Mouse (Mus musculus) lung, postnatal 36 days (tissue): Measurements from ENCODE around the gene Elf1.
"Not testable (repeated sequence)": the region's sequence is repeated elsewhere in the genome, so short reads cannot be mapped to it uniquely, and the experiment has no call there.

ENCODE experiments used
- DNase-seq: peaks from one replicate; pipeline ENCODE4 v3.0.0; 2022; ENCODE audit warnings: mixed read lengths

Gene Elf1

DNA sequence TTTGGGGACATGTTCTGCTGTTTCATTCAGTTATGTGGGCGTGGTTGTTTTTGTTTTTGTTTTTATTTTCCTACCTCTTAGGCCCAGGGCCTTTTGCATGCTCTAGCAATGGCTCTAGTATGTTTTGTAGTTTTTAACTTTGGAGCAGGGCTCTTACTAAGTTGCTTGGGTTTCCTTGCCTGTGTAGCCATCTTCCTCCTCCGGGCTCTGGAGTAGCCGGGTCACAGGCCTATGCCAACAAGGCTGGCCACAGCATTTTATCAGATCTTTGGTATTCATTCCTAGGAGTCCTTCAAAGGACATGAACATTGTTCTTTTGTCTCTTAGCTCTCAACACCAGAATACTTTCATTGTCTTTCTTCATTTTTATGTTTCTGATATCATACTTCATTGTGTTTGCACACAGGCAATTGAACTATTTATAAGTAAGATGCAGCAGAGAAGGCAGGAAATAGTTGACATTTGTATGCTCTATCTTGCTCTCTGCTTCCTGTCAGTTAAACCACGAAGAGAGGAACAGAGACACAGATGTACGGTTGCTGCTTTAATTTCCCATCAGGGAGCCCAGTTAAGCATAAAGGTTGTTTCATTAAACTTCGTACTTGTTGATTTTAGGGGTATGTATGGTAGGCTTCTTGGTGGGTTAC, 40.6 kb downstream of the Elf1 start:
- DNase-seq = no peak

GRCm38 (mm10) chr14:79522387-79522786, 41.4 kb downstream of the Elf1 start:
- DNase-seq = peak; percentile 41

DNA sequence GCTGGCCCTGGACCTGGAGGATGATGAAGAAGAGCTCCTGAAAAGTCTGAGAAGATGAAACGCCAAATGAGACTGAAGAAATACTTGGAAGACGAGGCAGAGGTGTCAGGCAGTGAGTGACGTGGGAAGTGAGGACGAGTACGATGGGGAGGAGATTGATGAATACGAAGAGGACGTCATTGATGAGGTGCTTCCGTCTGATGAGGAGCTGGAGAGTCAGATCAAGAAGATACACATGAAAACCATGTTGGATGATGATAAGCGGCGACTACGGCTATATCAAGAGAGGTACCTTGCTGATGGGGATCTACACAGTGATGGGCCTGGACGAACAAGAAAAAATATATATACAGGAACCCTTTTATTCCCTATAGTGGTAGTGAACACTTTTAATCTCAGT, 45.1 kb downstream of the Elf1 start:
- not testable (repeated sequence) for DNase-seq

DNA sequence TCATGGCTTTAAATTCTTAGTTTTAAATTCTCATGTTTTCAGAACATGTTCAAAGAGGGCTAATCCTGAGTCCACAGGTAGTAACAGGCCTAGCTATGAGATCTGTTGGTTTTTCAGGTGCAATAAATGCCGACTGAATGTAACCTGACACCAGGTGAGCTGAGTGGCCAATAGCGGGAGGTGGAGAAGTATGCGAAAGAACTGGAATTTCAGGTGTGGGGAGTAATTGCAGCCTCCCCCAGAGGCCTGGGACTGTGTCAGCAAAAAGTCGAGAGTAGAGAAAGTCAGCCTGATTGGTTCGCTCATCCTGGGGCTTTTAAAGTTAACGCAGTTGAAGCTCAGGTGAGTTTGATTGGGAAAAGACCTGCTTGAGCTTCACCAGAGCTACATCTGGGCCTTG, 46.7 kb downstream of the Elf1 start:
- peak; percentile 83 for DNase-seq

- DNase-seq = no peak
Measured at GRCm38 (mm10) chr14:79529581-79530554, 48.9 kb downstream of the Elf1 start.

DNA sequence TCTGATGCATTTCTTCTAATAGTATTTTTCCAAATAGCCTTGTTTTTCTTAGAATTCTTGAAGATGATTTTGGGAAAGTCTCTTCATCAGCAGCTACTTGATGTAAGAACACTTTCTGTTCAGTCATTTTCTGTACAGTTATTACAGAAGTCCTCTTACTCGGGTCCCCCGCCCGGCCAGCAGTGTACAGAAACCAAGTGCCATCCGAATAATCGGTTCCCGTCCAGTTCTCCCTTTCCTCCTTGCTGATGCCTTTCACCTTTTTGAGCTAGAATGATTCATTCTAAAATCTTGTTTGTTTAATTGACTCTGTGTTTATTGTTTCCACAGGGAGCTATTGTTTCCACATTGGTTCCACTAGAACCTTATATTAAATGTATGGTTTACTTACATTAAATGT, 49.8 kb downstream of the Elf1 start:
- no peak for DNase-seq

DNA sequence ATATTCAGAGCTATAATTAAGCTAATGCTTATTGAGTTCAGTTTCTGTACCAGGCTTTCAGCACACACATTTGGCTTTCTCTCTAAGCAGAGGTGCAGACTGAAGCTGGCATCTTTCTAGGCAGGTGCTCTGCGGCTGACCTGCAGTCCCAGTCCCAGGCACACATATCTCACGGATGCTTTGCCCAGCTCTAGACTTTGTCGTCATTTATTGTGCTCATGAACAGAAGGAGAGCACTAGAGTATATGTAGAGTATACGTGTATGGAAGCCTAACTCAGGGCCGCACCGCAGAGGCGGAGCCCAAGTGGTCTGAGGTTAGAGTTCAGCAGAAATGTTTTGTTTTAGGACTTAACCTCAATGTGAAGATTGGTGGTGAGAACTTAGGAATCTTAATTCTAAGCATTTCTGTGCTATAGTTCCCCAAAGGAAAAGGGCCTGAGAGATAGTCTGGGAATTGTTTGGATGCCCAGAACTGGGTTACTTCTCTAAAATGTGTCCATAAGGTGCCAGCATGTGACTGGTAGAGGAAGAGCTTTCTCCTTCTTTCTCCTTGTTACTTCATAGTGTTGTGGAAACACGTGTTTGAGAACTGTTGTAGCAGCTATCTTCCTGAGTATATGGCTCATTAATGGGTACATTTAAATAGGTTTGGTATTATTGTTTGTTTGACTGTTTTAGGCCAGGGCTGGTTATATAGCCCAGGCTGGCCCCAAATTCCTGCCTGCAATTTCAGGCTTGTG, 51.2 kb downstream of the Elf1 start:
- DNase-seq = no peak

GRCm38 (mm10) chr14:79533350-79533749, 52.4 kb downstream of the Elf1 start:
- DNase-seq = no peak

DNA sequence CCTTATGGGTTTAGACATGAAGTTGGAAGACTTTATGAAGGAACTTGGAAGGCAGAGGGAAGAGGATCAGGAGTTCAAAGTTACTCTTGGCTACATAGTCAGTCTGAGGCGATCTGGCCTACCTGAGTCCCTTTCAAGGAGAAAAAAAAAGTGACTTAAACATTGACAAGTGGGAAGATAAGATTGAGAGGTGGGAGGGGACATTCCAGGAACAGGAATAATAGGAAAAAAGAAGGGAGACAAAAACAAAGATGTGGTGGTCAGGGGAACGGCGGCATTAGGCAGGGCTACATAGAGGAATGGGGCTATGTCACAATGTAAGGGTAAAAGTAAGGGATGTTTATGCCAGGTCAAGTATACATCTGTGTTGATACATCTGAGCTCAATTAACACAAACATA, 53.2 kb downstream of the Elf1 start:
- no peak for DNase-seq

- not testable (repeated sequence) for DNase-seq
Measured at GRCm38 (mm10) chr14:79534656-79535055, 53.7 kb downstream of the Elf1 start.

DNA sequence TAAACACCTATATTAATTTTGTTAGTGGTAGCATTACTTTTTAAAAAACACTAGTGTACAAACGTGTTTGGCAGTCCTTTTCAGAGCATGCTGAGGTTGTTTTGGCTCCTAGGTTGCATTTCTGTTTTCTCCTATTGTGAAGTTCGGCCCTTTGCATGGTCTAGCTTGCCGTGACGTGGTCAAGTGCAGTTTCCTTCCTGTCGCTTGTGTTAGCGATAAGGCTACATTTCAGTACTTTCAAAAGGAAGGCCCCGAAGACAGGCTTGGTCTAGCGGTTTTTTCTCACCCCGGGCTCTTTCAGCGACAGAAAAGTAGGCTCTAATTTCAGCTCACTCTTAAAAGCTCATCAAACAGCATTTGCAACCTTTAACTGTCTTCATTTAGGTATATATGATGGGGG, 54.3 kb downstream of the Elf1 start:
- DNase-seq = peak; percentile 85

- no peak for DNase-seq
Measured at GRCm38 (mm10) chr14:79536011-79536410, 55.0 kb downstream of the Elf1 start.

DNA sequence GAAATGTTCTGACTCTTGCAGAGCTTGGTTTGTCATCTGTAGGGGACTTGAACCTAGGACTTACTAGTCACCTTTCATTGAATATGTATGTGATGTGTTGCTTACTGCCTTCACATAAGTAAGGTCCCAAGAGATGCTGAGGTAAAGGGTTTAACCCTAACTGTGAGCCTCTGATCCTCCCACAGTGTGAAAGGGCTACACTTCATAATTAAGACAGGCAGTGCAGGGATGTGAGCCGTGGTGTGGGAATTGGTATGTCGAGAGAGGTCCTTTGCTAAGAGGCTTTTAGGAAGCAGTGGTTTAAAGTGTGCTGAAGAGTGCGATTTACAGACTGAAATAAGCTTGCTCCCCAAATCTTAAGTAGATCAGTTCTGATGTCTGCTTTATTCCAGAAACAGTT, 55.8 kb downstream of the Elf1 start:
- DNase-seq = no peak

DNA sequence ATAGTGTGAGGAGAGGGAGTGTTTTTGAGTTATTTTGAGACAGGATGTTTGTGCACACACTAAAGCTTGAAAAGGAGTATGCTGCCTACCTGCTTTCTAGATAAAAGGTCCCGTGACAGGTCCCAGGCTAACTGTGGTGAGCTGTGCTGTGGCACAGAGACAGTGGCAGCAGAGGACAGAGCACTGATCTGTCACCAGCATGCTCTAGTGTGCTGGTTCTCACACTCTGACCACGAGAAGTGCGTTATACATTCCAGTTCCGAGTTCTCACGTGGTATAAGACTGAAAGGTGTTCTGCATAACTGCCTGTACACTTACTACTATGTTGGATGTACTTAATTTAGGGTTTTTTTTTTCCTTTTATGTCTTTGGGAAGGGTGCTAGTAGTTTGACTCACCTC, 56.5 kb downstream of the Elf1 start:
- DNase-seq = peak; percentile 44

DNA sequence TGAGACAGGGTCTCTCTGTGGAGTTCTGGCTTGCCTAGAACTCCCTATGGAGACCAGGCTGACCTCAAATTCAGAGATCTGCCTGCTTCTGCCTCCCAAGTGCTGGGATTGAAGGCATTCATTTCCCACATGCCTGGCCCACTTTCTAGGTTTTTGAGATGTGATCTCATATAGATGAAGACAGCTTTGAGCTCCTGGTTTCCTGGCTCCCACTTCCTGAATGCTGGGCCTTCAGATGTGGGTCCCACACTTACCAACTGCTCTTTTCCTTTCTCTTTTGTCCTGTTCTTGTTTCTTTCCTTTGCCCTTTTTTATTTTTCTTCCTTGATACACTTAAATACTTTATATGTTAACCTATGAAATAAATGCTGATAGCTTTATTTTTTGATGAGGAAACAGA, 56.9 kb downstream of the Elf1 start:
- no peak for DNase-seq

DNA sequence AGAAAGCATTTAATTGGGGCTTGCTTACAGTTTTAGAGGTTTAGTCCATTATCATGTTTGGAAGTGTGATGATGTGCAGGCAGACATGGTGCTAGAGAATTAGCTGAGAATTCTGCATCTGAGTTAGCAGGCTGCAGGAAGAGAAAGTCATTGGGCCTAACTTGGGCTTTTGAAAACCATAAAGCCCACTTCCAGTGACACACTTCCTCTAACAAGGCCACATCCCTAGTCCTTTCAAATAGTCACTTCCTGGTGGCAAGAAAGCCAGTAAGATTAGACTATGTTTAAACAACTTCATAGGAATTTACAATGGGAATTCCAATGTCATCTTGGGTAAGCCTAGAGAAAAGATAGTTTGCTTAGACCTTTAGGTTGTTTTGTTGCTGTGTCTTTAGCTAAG, 60.6 kb downstream of the Elf1 start:
- DNase-seq = no peak

GRCm38 (mm10) chr14:79549343-79549742, 68.3 kb downstream of the Elf1 start:
- DNase-seq = peak; percentile 87

GRCm38 (mm10) chr14:79551929-79552328, 70.9 kb downstream of the Elf1 start:
- DNase-seq = no peak

DNA sequence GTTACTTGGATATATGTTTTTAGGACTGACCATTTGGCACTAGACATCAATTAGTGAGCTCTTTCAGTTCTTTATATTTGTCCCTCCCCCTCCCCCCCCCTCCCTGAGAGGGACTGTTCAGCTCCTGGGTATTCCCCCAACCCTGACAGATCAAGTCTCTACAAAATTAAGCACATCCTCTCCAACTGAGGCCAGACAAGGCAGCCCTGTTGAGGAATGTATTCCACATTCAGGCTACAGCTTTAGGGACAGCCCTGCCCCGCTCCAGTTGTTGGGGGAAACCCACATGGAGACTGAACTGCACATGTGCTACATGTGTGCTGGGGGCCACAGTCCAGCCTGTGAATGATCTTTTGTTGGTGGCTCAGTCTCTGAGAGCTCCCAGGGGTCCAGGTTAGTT, 71.9 kb downstream of the Elf1 start:
- DNase-seq = no peak

GRCm38 (mm10) chr14:79557796-79558195, 76.8 kb downstream of the Elf1 start:
- no peak for DNase-seq

GRCm38 (mm10) chr14:79562745-79563144, 81.8 kb downstream of the Elf1 start:
- peak; percentile 88 for DNase-seq

DNA sequence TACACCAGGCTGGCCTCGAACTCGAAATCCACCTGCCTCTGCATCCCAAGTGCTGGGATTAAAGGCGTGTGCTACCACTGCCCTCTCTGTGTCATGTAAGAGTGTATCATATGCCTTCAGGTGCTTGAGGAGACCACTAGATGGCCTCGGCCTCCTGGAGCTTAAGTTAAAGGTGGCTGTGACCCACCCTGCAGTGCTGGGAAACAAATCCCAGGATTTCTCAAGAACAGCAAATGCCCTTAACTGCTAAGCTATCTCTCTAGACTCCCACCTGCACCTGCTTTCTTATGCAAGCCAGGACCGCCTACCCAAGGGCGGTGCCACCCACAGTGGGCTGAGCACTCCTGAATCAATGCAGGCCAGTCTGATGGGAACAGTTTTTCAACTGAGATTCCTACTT, 83.8 kb downstream of the Elf1 start:
- no peak for DNase-seq

DNA sequence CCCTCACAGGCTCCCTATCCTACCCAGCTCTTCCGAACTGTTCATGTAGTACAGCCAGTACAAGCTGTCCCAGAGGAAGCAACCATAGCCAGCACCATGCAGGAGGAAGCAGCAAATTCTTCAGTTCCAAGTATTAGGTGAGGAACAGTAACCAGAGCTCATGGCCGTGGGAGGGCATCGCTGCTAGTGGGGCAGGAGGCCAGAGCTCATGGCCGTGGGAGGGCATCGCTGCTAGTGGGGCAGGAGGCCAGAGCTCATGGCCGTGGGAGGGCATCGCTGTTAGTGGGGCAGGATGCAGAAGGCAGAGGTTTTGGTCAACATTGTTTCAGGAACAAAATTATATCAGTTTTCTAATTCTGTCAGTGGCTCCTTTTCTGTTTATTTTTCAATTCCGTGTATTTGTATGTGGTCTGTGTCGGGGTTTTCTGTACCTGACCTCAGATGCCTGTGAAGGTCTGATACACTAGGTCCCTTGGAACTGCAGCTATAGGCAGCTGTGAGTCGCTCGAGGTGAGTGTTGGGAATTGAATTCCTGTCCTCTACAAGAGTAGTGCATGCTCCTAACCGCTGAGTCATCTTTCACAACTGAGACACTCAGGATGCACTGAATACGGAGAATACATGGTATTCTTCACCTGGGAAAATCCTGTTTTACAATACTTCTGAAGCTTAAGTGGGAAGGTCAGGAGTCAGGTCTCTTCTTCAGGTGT, 92.6 kb downstream of the Elf1 start:
- no peak for DNase-seq
